Mouse (Mus musculus): ENCODE results near the gene Prr5.
A peak's percentile ranks its signal among the peaks of the same experiment; 100 is the strongest.

The Prr5 gene

GRCm38 (mm10) chr15:84668938-84669747, at the start of gene Prr5:
TSS of gene Prr5 (plus strand) at chr15:84669620.
- no peak for DNase-seq (ENCODE audit: low spot score in 2 of 2)

- DNase-seq (ENCODE audit: low spot score in 2 of 2), result no peak
These were observed 49.4 kb upstream of the Prr5 start for GRCm38 (mm10) chr15:84620028-84620427.

- no peak for DNase-seq (ENCODE audit: low spot score in 2 of 2)
These were observed 47.5 kb upstream of the Prr5 start for GRCm38 (mm10) chr15:84621722-84622428.

- no peak for DNase-seq (ENCODE audit: low spot score in 2 of 2)
These were observed 44.5 kb upstream of the Prr5 start for GRCm38 (mm10) chr15:84624870-84625269.

- DNase-seq (ENCODE audit: low spot score in 2 of 2), result peak in 1 of 2 experiments; percentile 28
These were observed 43.6 kb upstream of the Prr5 start for GRCm38 (mm10) chr15:84625712-84626414.

GRCm38 (mm10) chr15:84627308-84627707, 42.1 kb upstream of the Prr5 start:
- no peak for DNase-seq (ENCODE audit: low spot score in 2 of 2)

- peak in 1 of 2 experiments; percentile 53 for DNase-seq (ENCODE audit: low spot score in 2 of 2)
These were observed 39.7 kb upstream of the Prr5 start for GRCm38 (mm10) chr15:84629680-84630079.

- peak; percentile 37 to 69 for DNase-seq (ENCODE audit: low spot score in 2 of 2)
These were observed 37.9 kb upstream of the Prr5 start for GRCm38 (mm10) chr15:84631560-84631959.

GRCm38 (mm10) chr15:84634361-84634760, 35.1 kb upstream of the Prr5 start:
- no peak for DNase-seq (ENCODE audit: low spot score in 2 of 2)

- DNase-seq (ENCODE audit: low spot score in 2 of 2), result no peak
These were observed 31.0 kb upstream of the Prr5 start for GRCm38 (mm10) chr15:84638405-84638804.

- no peak for DNase-seq (ENCODE audit: low spot score in 2 of 2)
These were observed 30.4 kb upstream of the Prr5 start for GRCm38 (mm10) chr15:84639072-84639450.

- no peak for DNase-seq (ENCODE audit: low spot score in 2 of 2)
These were observed 29.8 kb upstream of the Prr5 start for GRCm38 (mm10) chr15:84639451-84640136.

- DNase-seq (ENCODE audit: low spot score in 2 of 2), result no peak
These were observed 28.7 kb upstream of the Prr5 start for GRCm38 (mm10) chr15:84640722-84641121.

GRCm38 (mm10) chr15:84641127-84641526, 28.3 kb upstream of the Prr5 start:
- no peak for DNase-seq (ENCODE audit: low spot score in 2 of 2)

- DNase-seq (ENCODE audit: low spot score in 2 of 2), result no peak
These were observed 27.5 kb upstream of the Prr5 start for GRCm38 (mm10) chr15:84641948-84642347.

- no peak for DNase-seq (ENCODE audit: low spot score in 2 of 2)
These were observed 26.2 kb upstream of the Prr5 start for GRCm38 (mm10) chr15:84643178-84643577.

- DNase-seq (ENCODE audit: low spot score in 2 of 2), result no peak
These were observed 17.9 kb upstream of the Prr5 start for GRCm38 (mm10) chr15:84651481-84651880.

- DNase-seq (ENCODE audit: low spot score in 2 of 2), result no peak
These were observed 16.3 kb upstream of the Prr5 start for GRCm38 (mm10) chr15:84653151-84653550.

GRCm38 (mm10) chr15:84653979-84654966, 15.1 kb upstream of the Prr5 start:
- DNase-seq (ENCODE audit: low spot score in 2 of 2), result peak; percentile 29 to 39

- DNase-seq (ENCODE audit: low spot score in 2 of 2), result no peak
These were observed 14.4 kb upstream of the Prr5 start for GRCm38 (mm10) chr15:84654975-84655374.

GRCm38 (mm10) chr15:84656689-84657088, 12.7 kb upstream of the Prr5 start:
- no peak for DNase-seq (ENCODE audit: low spot score in 2 of 2)

Measured in thymus, postnatal 10 days (tissue).